In genomic region chr10:59222271-59223101, GRCm38 (mm10) we compare ENCODE assay signal across 8 mouse cellular contexts. TPM values are rescaled to one million over a fixed set of nuclear protein-coding genes. Genes with fewer than 3 reads are reported as not detected.
DNase-seq lines count a peak whose midpoint lies in the region; ATAC-seq and TF ChIP-seq lines count a peak whose summit lies in the region.

No protein-coding gene starts in this region.

- H3K4me2 ChIP-seq in hindbrain, postnatal 0 days (ENCODE audit: low read depth, low read length): peak overlapping the region; percentile 88

- DNase-seq in ovary, postnatal 10 days (ENCODE audit: low spot score): peak; percentile 41
- no peak for DNase-seq in ovary, adult 18-20 months (ENCODE audit: low spot score)
- peak; percentile 53 to 61 for DNase-seq in cerebellum, postnatal 25 days
- DNase-seq in gastrocnemius, postnatal 14 days: peak; percentile 37
- peak; percentile 50 for DNase-seq in hindbrain, postnatal 0 days (ENCODE audit: low spot score)
- DNase-seq in left cerebral cortex, postnatal 36 days (ENCODE audit: low spot score in 2 of 2): peak; percentile 22 to 25
- DNase-seq in right cerebral cortex, postnatal 4 days: peak; percentile 31

- TF ChIP-seq CTCF in hindbrain, postnatal 0 days (IDR thresholded peaks at IDR 0.05; ENCODE audit: low read depth): no peak

- H3K4me1 ChIP-seq in hindbrain, postnatal 0 days (ENCODE audit: insufficient read depth, low read length): peaks cover 14% of the 10 kb centered on the region

- H3K27me3 ChIP-seq in hindbrain, postnatal 0 days (ENCODE audit: insufficient read depth, low read length): no peaks in the 10 kb centered on the region

- no peaks in the 10 kb centered on the region for H3K9me3 ChIP-seq in hindbrain, postnatal 0 days (ENCODE audit: low read length)

- peak; percentile 2; the same call in 1 of the 2 replicates for ATAC-seq in hindbrain, postnatal 0 days
- ATAC-seq in megakaryocyte-erythroid progenitor cell, adult 5-6 weeks (replicated peaks; ENCODE audit: low FRiP score, low TSS enrichment, poor library complexity, severe bottlenecking): 0 out of 2 replicates have a peak, but pooled peaks have one; percentile 12

- H3K36me3 ChIP-seq in hindbrain, postnatal 0 days (ENCODE audit: insufficient read depth, low read length): no peaks in the 10 kb centered on the region

- intact Hi-C loops in gastrocnemius, postnatal 14 days (cut with DNase I; ENCODE audit: low total_unique reads): loop anchor here (10.0 kb wide), 1 partner anchor 62 kb away; no protein-coding TSS in a partner anchor
- intact Hi-C loops in left cerebral cortex, postnatal 36 days (cut with DNase I): loop anchor here (5.0 kb wide), 1 partner anchor 55 kb away; no protein-coding TSS in a partner anchor

- peak overlapping the region; percentile 93 for H3K27ac ChIP-seq in hindbrain, postnatal 0 days

- H3K4me3 ChIP-seq in hindbrain, postnatal 0 days (ENCODE audit: low read length): peak overlapping the region; percentile 95

- 1% methylated on average over 48 of the region's 49 CpGs for WGBS in hindbrain, postnatal 0 days

- peak overlapping the region; percentile 85 for H3K9ac ChIP-seq in hindbrain, postnatal 0 days (replicated peaks; ENCODE audit: low read length)

RNA-seq across cellular contexts. Expression of gene Sowahc, which starts 0.7 kb away (rescaled TPM):
- total RNA-seq in gastrocnemius, postnatal 14 days (2021): 1 to 10 TPM; 1.4 to 2.3 TPM
- 28.1 and 30.1 TPM in 2 replicates for total RNA-seq in hindbrain, postnatal 0 days (2014; rRNA removed)
- 12.4 and 12.5 TPM in 2 replicates for polyA plus RNA-seq in hindbrain, postnatal 0 days (2015; fragmentation: Nextera tagmentation; extraction: Ambion mirVana)
- total RNA-seq in left cerebral cortex, postnatal 36 days (2021): 1 to 10 TPM; 7.9 to 8.8 TPM
- total RNA-seq in megakaryocyte-erythroid progenitor cell, adult 5-6 weeks (2014; fragmentation: Nextera tagmentation): 0.62 TPM in 1 of 2 replicates, not detected in the other
- 0.15 and 2.1 TPM in 2 replicates for total RNA-seq in megakaryocyte-erythroid progenitor cell, adult 5-6 weeks (2017)

RNA-seq across cellular contexts. Expression of gene Sept10, which starts 0.8 kb away (rescaled TPM):
- total RNA-seq in gastrocnemius, postnatal 14 days (2021): 10 to 100 TPM; 16.6 to 17.0 TPM
- 13.6 and 15.2 TPM in 2 replicates for total RNA-seq in hindbrain, postnatal 0 days (2014; rRNA removed)
- polyA plus RNA-seq in hindbrain, postnatal 0 days (2015; fragmentation: Nextera tagmentation; extraction: Ambion mirVana): 18.3 and 20.4 TPM in 2 replicates
- 1 to 10 TPM; 6.4 to 7.3 TPM for total RNA-seq in left cerebral cortex, postnatal 36 days (2021)
- total RNA-seq in megakaryocyte-erythroid progenitor cell, adult 5-6 weeks (2014; fragmentation: Nextera tagmentation): 0.37 TPM in 1 of 2 replicates, not detected in the other
- total RNA-seq in megakaryocyte-erythroid progenitor cell, adult 5-6 weeks (2017): not detected in 2 replicates

Comparison
In these comparisons a context has a peak if more than half of its experiments do, and no peak if none do; other contexts are left out.
1. RNA of gene Sept10, which starts 0.8 kb away (total RNA-seq): 16.6 to 17.0 TPM in gastrocnemius, postnatal 14 days, 13.6 to 15.2 TPM in hindbrain, postnatal 0 days and 6.4 to 7.3 TPM in left cerebral cortex, postnatal 36 days; 0.37 TPM in megakaryocyte-erythroid progenitor cell, adult 5-6 weeks; every median in the first group is over 4 times any median in the second.